Mouse (Mus musculus) limb, embryonic 15.5 days (tissue): Measurements from ENCODE around the gene Gm20388. TPM values are rescaled to one million over a fixed set of nuclear protein-coding genes. Genes with fewer than 3 reads are reported as not detected.
"Not testable (repeated sequence)": the region's sequence is repeated elsewhere in the genome, so short reads cannot be mapped to it uniquely, and the experiment has no call there.

Source experiments
- ATAC-seq: fragments of 200-750 bp; cut with Nextera tagmentation; 2 replicates; pipeline ENCODE4 v1.8.0; 2017; ENCODE audit warnings: low read depth, moderate TSS enrichment; ENCODE audit not compliant: insufficient number of reproducible peaks, low FRiP score, low TSS enrichment
- H3K27ac ChIP-seq: fragments of 300-500 bp; sonication (generic); 2 replicates; pipeline ENCODE4 v1.5.1; 2015; ENCODE audit warnings: moderate library complexity, mild to moderate bottlenecking, inconsistent platforms
- H3K27me3 ChIP-seq: fragments of 300-500 bp; sonication (generic); 2 replicates; pipeline ENCODE4 v1.6.1; 2015; ENCODE audit warnings: inconsistent platforms
- H3K36me3 ChIP-seq: fragments of 300-500 bp; sonication (generic); 2 replicates; pipeline ENCODE4 v1.6.1; 2015; ENCODE audit warnings: inconsistent platforms
- H3K4me1 ChIP-seq: fragments of 300-500 bp; sonication (generic); 2 replicates; pipeline ENCODE4 v1.6.1; 2015; ENCODE audit warnings: inconsistent platforms
- H3K4me2 ChIP-seq: fragments of 300-500 bp; sonication (generic); 2 replicates; pipeline ENCODE4 v1.6.1; 2015; ENCODE audit warnings: mild to moderate bottlenecking, inconsistent platforms
- H3K4me3 ChIP-seq: fragments of 300-500 bp; sonication (generic); 2 replicates; pipeline ENCODE4 v1.5.1; 2015; ENCODE audit warnings: mild to moderate bottlenecking, inconsistent platforms
- H3K9ac ChIP-seq: fragments of 300-500 bp; sonication (generic); 2 replicates; pipeline ENCODE4 v1.6.1; 2015; ENCODE audit warnings: inconsistent platforms
- H3K9me3 ChIP-seq: fragments of 300-500 bp; sonication (generic); 2 replicates; pipeline ENCODE4 v1.6.1; 2016; ENCODE audit warnings: inconsistent platforms
- WGBS: fragments of 180-500 bp; shearing (Covaris S2); methylation state at CpG from one replicate; pipeline ENCODE4 v1.1.7; 2015; 5-methylcytosine and 5-hydroxymethylcytosine counted together
- polyA plus RNA-seq: library from polyadenylated mRNA; unstranded; fragments of >200 nt; fragmentation: Nextera tagmentation; extraction: Ambion mirVana; gene quantifications from 2 replicates; pipeline ENCODE4 v1.2.1, GENCODE M21; 2015

The Gm20388 gene
- polyA plus RNA-seq, 1 experiment from 2014 or later: 4.9 TPM

DNA sequence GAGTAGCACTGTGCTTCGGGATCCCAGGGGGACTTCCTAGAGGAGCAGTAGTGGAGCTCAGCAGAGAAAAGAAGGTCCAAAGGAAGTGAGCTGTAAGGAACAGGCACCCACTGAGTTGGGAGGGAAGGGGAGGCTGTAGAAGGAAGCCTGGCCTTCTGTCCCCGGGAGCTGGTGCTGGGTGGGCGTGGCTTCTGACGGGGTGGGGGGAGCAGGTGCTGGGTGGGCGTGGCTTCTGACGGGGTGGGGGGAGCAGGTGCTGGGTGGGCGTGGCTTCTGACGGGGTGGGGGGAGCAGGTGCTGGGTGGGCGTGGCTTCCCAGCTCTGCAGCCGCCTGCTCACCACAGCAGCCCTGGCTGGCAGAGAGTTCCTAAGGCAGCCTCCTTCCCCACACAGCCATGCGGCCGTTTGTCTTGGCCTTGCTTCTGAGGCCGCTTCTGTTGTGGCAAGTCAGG, 2413.3 kb downstream of the Gm20388 start:
- WGBS: 11% methylated on average over 13 of the region's 13 CpGs
- H3K4me1 ChIP-seq: peaks cover 14% of the 10 kb centered on the region
- not testable (repeated sequence) for ATAC-seq

DNA sequence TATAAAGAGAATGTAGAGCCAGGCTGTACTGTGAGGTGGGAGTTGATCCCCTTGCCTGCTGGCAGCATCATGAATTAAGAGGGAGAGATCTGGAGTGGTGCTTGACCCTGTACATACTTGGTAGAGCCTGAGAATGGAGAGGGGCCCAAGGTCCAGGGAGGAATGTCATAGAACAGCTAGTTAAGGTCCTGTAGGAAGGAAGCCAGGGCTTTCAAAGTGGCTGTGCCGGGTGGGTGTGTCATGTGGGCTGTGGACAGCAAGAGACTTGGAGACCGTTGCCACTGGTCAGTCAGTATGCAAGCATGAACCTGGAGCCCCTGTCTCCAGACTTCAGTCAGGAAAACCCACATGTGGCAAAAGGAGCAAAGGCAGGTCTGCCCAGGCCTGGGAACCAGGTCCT, 2414.6 kb downstream of the Gm20388 start:
- Histone ChIP-seq H3K4me1 (peaks cover 14% of the 10 kb centered on the region), H3K27me3 (no peaks in the 10 kb centered on the region), H3K4me2 (no peak overlapping the region), H3K9me3 (no peaks in the 10 kb centered on the region), H3K9ac (no peak overlapping the region), H3K4me3 (no peak overlapping the region), H3K36me3 (no peaks in the 10 kb centered on the region), H3K27ac (no peak overlapping the region)
- 75% methylated on average over 2 of the region's 2 CpGs for WGBS
- ATAC-seq: no peak

More for the DNA sequence above, 2413.3 kb downstream of the Gm20388 start:
- not testable (repeated sequence) for H3K9me3 ChIP-seq, H3K27ac ChIP-seq, H3K4me3 ChIP-seq, H3K9ac ChIP-seq, H3K4me2 ChIP-seq, H3K27me3 ChIP-seq, H3K36me3 ChIP-seq

DNA sequence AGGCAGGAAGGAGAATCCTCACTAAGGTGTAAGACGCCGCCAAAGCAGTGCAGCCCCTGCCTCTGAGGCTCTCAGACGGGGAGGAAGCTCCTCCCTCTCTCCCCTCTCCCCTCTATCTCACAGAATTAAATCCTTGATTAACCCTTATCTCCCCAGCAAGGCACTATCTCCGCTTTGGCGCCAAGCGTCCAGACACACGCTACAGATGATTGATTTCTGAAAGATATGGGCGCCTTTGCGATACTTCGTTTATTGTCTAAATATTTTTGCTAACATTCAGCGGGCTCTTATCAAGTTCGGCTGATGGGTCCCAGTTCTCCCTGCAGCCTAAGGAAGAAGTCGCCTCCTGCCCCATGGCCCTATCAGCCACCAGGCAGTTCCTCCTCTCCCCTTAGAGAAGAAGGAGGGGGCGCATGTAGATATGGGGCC, 2415.5 kb downstream of the Gm20388 start:
- Histone ChIP-seq H3K4me3 (no peak overlapping the region), H3K9ac (no peak overlapping the region), H3K27ac (no peak overlapping the region), H3K4me1 (peaks cover 17% of the 10 kb centered on the region), H3K9me3 (no peaks in the 10 kb centered on the region), H3K36me3 (no peaks in the 10 kb centered on the region), H3K27me3 (no peaks in the 10 kb centered on the region), H3K4me2 (no peak overlapping the region)
- 44% methylated on average over 14 of the region's 14 CpGs for WGBS
- ATAC-seq: no peak

DNA sequence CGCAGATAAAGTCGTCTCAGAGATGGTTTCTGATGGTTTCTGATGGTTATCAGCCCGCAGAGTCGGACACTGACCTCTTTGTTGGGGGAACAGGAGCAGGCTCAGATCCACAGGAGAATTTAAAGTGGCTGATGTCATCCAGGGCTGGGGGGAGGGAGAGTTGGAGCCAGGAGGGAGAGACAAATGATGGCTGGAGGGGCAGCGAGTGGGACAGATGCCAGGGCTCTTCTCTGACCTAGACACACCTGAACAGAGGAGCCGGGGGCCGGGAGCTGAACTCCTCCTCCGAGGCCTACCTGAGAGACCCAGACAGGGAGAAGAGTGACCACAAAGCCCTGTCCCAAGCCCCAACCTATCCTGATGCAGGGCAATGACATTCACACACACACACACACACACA, 2418.4 kb downstream of the Gm20388 start:
- no peak for ATAC-seq
- H3K9me3 ChIP-seq: no peaks in the 10 kb centered on the region
- 66% methylated on average over 8 of the region's 8 CpGs for WGBS
- H3K4me2 ChIP-seq: no peak overlapping the region
- H3K4me1 ChIP-seq: peaks cover 19% of the 10 kb centered on the region
- H3K36me3 ChIP-seq: no peaks in the 10 kb centered on the region
- no peak overlapping the region for H3K27ac ChIP-seq
- no peak overlapping the region for H3K9ac ChIP-seq
- no peak overlapping the region for H3K4me3 ChIP-seq
- peaks cover 2% of the 10 kb centered on the region for H3K27me3 ChIP-seq

DNA sequence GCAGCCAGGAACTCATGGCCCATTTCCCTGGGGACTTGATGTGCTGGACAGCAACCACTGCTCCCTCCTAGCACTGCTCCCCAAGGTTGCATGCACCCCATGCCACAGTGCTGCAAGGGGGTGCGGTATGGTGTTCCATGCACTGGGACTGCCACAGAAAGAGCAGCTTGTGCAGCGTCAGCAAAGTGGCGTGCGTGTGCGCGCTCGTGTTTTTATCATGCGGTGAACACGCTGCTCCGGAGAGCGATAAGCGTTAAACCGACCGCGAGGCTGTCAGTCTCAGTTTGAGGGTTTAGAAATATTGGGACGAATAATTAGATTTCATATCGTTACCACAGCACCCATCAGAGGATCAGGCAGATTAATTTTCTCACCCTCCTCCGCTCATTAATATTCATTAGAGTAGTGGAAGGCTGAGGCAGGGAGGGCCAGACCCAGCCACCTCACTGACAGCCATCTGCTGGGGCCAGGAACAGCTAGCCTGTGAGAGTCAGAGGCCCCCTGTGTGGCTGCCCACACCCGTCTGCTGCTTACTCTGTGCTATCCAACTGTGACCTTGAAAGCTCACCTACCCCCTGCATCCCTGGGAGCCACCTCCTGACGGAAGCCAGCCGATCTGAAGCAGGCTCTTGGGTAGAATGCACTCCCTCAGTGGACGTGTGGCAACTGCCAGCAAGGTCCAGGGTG, 2419.1 kb downstream of the Gm20388 start:
- Histone ChIP-seq H3K27ac (no peak overlapping the region), H3K27me3 (peaks cover 8% of the 10 kb centered on the region), H3K36me3 (0 out of 2 replicates have a peak, but pooled peaks cover 3% of the 10 kb centered on the region), H3K9me3 (no peaks in the 10 kb centered on the region), H3K4me3 (no peak overlapping the region), H3K4me1 (peaks cover 13% of the 10 kb centered on the region), H3K9ac (no peak overlapping the region), H3K4me2 (no peak overlapping the region)
- no peak for ATAC-seq
- 79% methylated on average over 22 of the region's 22 CpGs for WGBS

DNA sequence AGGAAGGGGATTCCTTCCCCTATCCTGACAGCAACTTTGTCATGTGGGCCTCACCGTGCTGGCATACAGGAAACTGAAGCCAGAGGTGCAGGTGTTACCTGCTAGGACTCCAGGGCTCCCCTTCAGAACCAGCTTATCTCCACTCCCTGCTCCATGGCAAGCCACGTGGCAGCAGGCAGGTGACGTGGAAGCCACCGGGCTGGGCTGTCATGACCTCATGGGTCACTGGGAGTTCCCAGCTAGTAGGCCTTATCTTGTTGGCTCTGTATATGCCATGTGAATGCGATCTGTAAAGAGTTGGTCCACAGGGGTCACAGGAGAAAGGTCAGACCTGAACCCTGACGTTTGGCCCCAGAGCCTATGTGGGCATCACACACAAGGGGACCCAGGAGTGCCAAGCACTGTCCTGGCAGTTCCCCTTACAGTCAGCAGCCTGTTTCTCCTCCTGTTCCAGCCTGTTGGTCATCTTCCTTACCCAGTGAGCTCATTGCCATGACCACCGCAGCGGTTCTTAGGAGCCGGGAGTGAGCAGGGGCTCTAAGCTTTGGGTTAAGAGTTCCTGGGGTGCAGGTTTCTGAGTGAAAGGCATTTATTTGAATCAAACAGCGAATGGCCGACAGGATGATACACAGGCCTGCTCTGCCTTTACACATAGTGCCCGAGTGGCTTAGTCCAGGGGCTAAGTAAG, 2419.9 kb downstream of the Gm20388 start:
- 78% methylated on average over 12 of the region's 12 CpGs for WGBS
- Histone ChIP-seq H3K9ac (no peak overlapping the region), H3K4me2 (no peak overlapping the region), H3K4me3 (no peak overlapping the region), H3K4me1 (peaks cover 16% of the 10 kb centered on the region), H3K9me3 (no peaks in the 10 kb centered on the region), H3K27ac (peak overlapping the region; percentile 33; the same call in 1 of the 2 replicates), H3K36me3 (peaks cover 6% of the 10 kb centered on the region; the same call in 1 of the 2 replicates), H3K27me3 (peaks cover 17% of the 10 kb centered on the region)
- ATAC-seq: no peak

DNA sequence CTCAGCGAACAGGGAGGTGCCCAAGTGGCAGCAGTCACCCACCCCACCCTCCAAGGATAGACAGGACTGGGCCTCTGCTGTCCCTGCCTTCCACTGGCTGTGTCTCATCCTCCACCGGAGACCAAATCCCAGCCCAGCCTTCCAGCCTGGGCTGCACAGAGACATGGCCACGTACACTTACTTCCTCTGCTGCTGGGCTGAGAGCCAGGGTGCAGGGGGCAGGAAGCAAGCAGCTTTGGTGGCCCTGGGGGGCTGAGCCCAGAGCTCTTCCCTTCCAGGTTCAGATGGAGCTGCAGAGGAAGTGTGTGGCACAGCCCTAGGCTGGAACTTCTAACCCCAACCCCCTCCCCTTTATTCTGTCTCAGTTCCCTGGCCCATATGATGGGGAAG, 2420.5 kb downstream of the Gm20388 start:
- Histone ChIP-seq H3K27ac (peak overlapping the region; percentile 33; the same call in 1 of the 2 replicates), H3K4me1 (peaks cover 19% of the 10 kb centered on the region), H3K9me3 (no peaks in the 10 kb centered on the region), H3K36me3 (peaks cover 6% of the 10 kb centered on the region; the same call in 1 of the 2 replicates), H3K9ac (no peak overlapping the region), H3K27me3 (peaks cover 21% of the 10 kb centered on the region), H3K4me3 (no peak overlapping the region), H3K4me2 (no peak overlapping the region)
- no peak for ATAC-seq
- WGBS: 62% methylated on average over 3 of the region's 3 CpGs

DNA sequence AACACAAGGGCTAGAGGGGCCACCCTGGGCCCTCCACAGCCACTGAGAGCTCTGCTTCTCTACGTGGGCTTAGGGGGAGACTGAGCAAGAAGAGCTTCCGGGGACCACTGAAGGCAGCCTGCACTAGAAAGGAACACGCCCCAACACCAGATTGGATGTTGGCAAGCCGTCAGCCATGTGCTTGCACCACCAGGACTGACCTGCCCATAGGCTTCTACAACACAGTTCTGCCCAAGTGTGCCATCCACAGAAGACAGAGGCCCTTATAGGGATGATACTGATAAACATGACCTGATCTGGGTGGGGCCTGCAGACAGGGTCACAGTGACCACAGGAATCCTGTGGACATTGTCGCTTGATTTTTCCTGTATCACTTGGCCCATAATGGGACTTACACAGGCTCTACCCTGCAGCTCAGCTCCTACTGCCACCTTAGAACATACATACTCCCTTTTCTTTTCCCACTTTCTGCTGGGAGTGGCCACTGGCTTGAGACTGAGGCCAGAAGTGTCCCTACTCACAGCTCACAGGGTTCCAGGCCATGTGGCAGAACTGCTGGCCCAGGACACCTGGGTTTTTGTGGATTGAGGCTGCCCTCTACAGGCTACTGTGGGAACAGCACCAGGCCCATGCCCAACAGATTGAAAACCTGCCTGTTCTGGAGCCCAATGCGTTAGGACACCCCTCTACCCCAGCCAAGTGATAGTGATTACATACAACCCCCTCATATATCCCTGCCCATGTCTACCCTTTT, 2422.3 kb downstream of the Gm20388 start:
- Histone ChIP-seq H3K4me1 (peaks cover 25% of the 10 kb centered on the region), H3K36me3 (peaks cover 10% of the 10 kb centered on the region; the same call in 1 of the 2 replicates), H3K4me2 (no peak overlapping the region), H3K27ac (no peak overlapping the region), H3K9me3 (no peaks in the 10 kb centered on the region), H3K27me3 (peaks cover 39% of the 10 kb centered on the region), H3K9ac (no peak overlapping the region), H3K4me3 (no peak overlapping the region)
- 68% methylated on average over 6 of the region's 6 CpGs for WGBS
- no peak for ATAC-seq

DNA sequence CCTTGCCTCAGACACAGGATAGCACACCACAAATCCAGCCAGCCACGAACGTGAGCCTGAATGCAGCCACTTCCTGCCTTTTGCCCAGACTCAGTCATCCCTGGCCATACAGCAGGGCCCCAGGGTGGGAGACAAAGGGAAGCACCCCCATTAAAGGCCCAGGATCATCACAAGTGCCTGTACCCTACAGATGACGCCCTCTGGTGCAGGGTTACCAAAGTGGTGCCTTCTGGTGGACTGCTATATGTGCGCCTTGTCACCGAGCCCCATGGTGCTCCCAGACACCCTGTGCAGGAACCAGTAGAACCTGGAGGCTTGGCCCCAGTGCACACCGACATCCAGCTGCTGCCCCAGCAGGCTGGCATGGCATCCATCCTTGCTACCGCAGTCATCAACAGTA, 2422.9 kb downstream of the Gm20388 start:
- no peak for ATAC-seq
- H3K27ac ChIP-seq: no peak overlapping the region
- H3K4me3 ChIP-seq: no peak overlapping the region
- 82% methylated on average over 7 of the region's 7 CpGs for WGBS
- H3K27me3 ChIP-seq: peaks cover 45% of the 10 kb centered on the region
- peaks cover 10% of the 10 kb centered on the region; the same call in 1 of the 2 replicates for H3K36me3 ChIP-seq
- no peak overlapping the region for H3K4me2 ChIP-seq
- peaks cover 25% of the 10 kb centered on the region for H3K4me1 ChIP-seq
- H3K9me3 ChIP-seq: no peaks in the 10 kb centered on the region
- H3K9ac ChIP-seq: no peak overlapping the region

DNA sequence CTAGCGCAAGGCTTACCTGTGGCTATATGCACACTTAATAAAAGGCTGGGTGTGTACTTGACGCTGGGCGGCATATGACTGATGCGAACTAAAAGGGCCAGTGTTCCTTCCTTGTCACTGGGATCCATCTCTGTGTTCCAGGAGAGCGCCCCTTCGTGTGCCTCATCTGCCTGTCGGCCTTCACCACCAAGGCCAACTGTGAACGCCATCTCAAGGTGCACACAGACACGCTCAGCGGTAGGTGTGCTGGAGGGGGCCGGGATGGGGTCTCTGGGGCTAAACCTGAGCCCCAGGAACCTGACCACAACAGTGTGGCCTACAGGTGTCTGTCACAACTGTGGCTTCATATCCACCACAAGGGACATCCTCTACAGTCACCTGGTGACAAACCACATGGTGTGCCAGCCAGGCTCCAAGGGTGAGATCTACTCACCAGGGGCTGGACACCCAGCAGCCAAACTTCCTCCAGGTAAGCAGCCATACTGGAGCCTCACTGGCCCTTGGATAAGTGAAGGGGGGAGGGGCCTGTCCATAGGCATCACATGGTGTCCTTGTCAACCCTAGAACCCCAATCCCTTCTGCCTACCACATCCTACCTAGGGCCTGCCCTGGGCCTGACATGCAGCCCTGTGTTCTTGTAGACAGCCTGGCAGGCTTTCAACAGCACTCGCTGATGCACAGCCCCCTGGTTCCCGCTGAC, 2424.3 kb downstream of the Gm20388 start:
- Histone ChIP-seq H3K27ac (no peak overlapping the region), H3K36me3 (peaks cover 10% of the 10 kb centered on the region; the same call in 1 of the 2 replicates), H3K9ac (no peak overlapping the region), H3K4me1 (peaks cover 25% of the 10 kb centered on the region), H3K4me2 (no peak overlapping the region), H3K4me3 (0 out of 2 replicates have a peak overlapping the region, but pooled peaks have one; percentile 59), H3K9me3 (no peaks in the 10 kb centered on the region), H3K27me3 (peaks cover 52% of the 10 kb centered on the region)
- 89% methylated on average over 13 of the region's 13 CpGs for WGBS
- ATAC-seq: no peak

DNA sequence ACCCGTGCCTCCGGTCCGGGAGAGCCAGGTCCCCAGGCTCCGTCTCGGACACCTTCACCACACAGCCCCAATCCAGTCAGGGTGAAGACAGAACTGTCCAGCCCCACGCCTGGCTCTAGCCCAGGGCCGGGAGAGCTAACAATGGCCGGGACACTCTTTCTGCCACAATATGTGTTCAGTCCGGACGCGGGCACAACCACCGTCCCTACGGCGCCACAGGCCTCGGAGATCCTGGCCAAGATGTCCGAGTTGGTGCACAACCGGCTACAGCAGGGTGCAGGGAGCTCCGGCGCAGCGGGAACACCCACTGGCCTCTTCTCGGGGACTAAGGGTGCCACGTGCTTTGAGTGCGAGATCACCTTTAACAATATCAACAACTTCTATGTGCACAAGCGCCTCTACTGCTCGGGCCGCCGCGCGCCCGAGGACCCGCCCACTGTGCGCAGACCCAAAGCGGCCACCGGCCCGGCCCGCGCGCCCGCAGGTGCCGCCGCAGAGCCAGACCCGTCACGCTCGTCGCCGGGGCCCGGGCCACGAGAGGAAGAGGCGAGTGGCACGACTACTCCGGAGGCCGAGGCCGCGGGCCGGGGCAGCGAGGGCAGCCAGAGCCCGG, 2425.1 kb downstream of the Gm20388 start:
- Histone ChIP-seq H3K36me3 (peaks cover 10% of the 10 kb centered on the region; the same call in 1 of the 2 replicates), H3K4me1 (peaks cover 25% of the 10 kb centered on the region), H3K9ac (peak overlapping the region; percentile 33), H3K9me3 (no peaks in the 10 kb centered on the region), H3K27ac (no peak overlapping the region), H3K27me3 (peaks cover 52% of the 10 kb centered on the region), H3K4me3 (peak overlapping the region; percentile 59), H3K4me2 (peak overlapping the region; percentile 96)
- no peak for ATAC-seq
- WGBS: 18% methylated on average over 57 of the region's 57 CpGs
